ENCODE assay signal across 12 mouse cellular contexts in genomic region chr1:155274976-155275375, GRCm38 (mm10). TPM values are rescaled to one million over a fixed set of nuclear protein-coding genes. Genes with fewer than 3 reads are reported as not detected.
A peak's percentile ranks its signal among the peaks of the same experiment; 100 is the strongest.
DNase-seq lines count a peak whose midpoint lies in the region; ATAC-seq lines count a peak whose summit lies in the region.
"Had no signal": no experiment of that assay in that cellular context is flagged by ENCODE, and none has a peak within 500 bp of the region (broad histone marks: within the 10 kb centered on the region; RNA-seq: fewer than 3 reads in every experiment).

No protein-coding gene starts in this region.

- intact Hi-C loops in heart, postnatal 14 days (cut with DNase I) = no loop called here

- peak; percentile 57 for DNase-seq in gastrocnemius, adult 18-20 months (ENCODE audit: low spot score)
- DNase-seq in gastrocnemius, postnatal 10 days = no peak
- DNase-seq in urinary bladder, postnatal 14 days (ENCODE audit: low spot score) = peak; percentile 35
- no peak for DNase-seq in urinary bladder, postnatal 25 days (ENCODE audit: low spot score)
- DNase-seq in heart, postnatal 14 days = peak; percentile 56 to 63
- DNase-seq in kidney, postnatal 4 days = peak; percentile 36 to 63
- DNase-seq in left cerebral cortex, adult 9 months (ENCODE audit: low spot score in 2 of 2) = no peak
- DNase-seq: liver; thymus, postnatal 14 days had no signal

- no peak for ATAC-seq in erythroid progenitor cell, adult 5-6 weeks (replicated peaks; ENCODE audit: low FRiP score, poor library complexity, severe bottlenecking)
- ATAC-seq: forebrain, embryonic 13.5 days; inflammation-experienced regulatory T-cells, adult 6 months had no signal

RNA-seq across cellular contexts. Expression of gene BC034090, which starts 30.7 kb away (rescaled TPM):
- 1 to 10 TPM in 1 of 2 experiments, under 1 TPM in 1; 0.64 to 1.5 TPM for total RNA-seq in gastrocnemius, adult 18-20 months (2021)
- total RNA-seq in gastrocnemius, postnatal 10 days (2021) = 10 to 100 TPM in 1 of 2 experiments, 1 to 10 TPM in 1; 3.8 to 10.3 TPM
- total RNA-seq in heart, postnatal 14 days (2021) = 10 to 100 TPM; 35.9 to 41.2 TPM
- total RNA-seq in erythroid progenitor cell, adult 5-6 weeks (2015; ENCODE audit: low replicate concordance) = not detected in 2 replicates
- not detected in 2 replicates for total RNA-seq in erythroid progenitor cell, adult 5-6 weeks (2017; ENCODE audit: low replicate concordance)

Comparison
In these comparisons a context has a peak if more than half of its experiments do, and no peak if none do; other contexts are left out.
1. DNase-seq: peak in gastrocnemius, adult 18-20 months (single experiment), urinary bladder, postnatal 14 days (single experiment), heart, postnatal 14 days (2 of 2) and kidney, postnatal 4 days (2 of 2); none in gastrocnemius, postnatal 10 days (single experiment), urinary bladder, postnatal 25 days (single experiment) and left cerebral cortex, adult 9 months (0 of 2).